In genomic region chr3:88738641-88739040, GRCm38 (mm10) we compare ENCODE assay signal across 9 mouse cellular contexts. TPM values are rescaled to one million over a fixed set of nuclear protein-coding genes. Genes with fewer than 3 reads are reported as not detected.
DNase-seq lines count a peak whose midpoint lies in the region; ATAC-seq and TF ChIP-seq lines count a peak whose summit lies in the region.
"Had no signal": no experiment of that assay in that cellular context is flagged by ENCODE, and none has a peak within 500 bp of the region (broad histone marks: within the 10 kb centered on the region; RNA-seq: fewer than 3 reads in every experiment).

No protein-coding gene starts in this region.

- H3K4me2 ChIP-seq in intestine, postnatal 0 days (replicated peaks; ENCODE audit: low read depth) = no peak overlapping the region
- no peak overlapping the region for H3K4me2 ChIP-seq in intestine, embryonic 15.5 days (replicated peaks)
- H3K4me2 ChIP-seq in kidney, postnatal 0 days (ENCODE audit: low read length) = no peak overlapping the region
- no peak overlapping the region for H3K4me2 ChIP-seq in midbrain, postnatal 0 days (ENCODE audit: low read depth, low read length, poor library complexity, severe bottlenecking)
- H3K4me2 ChIP-seq: lung, embryonic 15.5 days had no signal

- H3K27ac ChIP-seq in intestine, postnatal 0 days (ENCODE audit: low read depth, low read length) = no peak overlapping the region
- no peak overlapping the region for H3K27ac ChIP-seq in intestine, embryonic 15.5 days
- no peak overlapping the region for H3K27ac ChIP-seq in embryonic facial prominence, embryonic 10.5 days (replicated peaks)
- H3K27ac ChIP-seq in kidney, postnatal 0 days = no peak overlapping the region
- no peak overlapping the region for H3K27ac ChIP-seq in midbrain, postnatal 0 days (ENCODE audit: low read depth, low read length)
- H3K27ac ChIP-seq: lung, embryonic 15.5 days had no signal

- TF ChIP-seq CTCF in intestine, postnatal 0 days (IDR thresholded peaks at IDR 0.05; ENCODE audit: low read depth) = peak; percentile 83
- peak; percentile 23 for TF ChIP-seq CTCF in C2C12 (IDR thresholded peaks at IDR 0.05; ENCODE audit: control insufficient read depth, insufficient read depth, insufficient read length)
- TF ChIP-seq CTCF in kidney, postnatal 0 days (IDR thresholded peaks at IDR 0.05; ENCODE audit: low read depth) = peak; percentile 80
- peak; percentile 76 for TF ChIP-seq CTCF in midbrain, postnatal 0 days (IDR thresholded peaks at IDR 0.05)

- no peaks in the 10 kb centered on the region for H3K79me2 ChIP-seq in C2C12 (ENCODE audit: control insufficient read depth, insufficient read depth)

- H3K27me3 ChIP-seq in intestine, postnatal 0 days (replicated peaks; ENCODE audit: control insufficient read depth, insufficient read depth, low read length) = no peaks in the 10 kb centered on the region
- H3K27me3 ChIP-seq in intestine, embryonic 15.5 days (replicated peaks) = no peaks in the 10 kb centered on the region
- no peaks in the 10 kb centered on the region for H3K27me3 ChIP-seq in C2C12 (ENCODE audit: control insufficient read depth, insufficient read depth, insufficient read length)
- no peaks in the 10 kb centered on the region for H3K27me3 ChIP-seq in embryonic facial prominence, embryonic 10.5 days (replicated peaks; ENCODE audit: low read depth, poor library complexity, severe bottlenecking)
- H3K27me3 ChIP-seq in kidney, postnatal 0 days (ENCODE audit: insufficient read depth, low read length) = no peaks in the 10 kb centered on the region
- H3K27me3 ChIP-seq in midbrain, postnatal 0 days (ENCODE audit: insufficient read depth, low read length) = no peaks in the 10 kb centered on the region
- H3K27me3 ChIP-seq: lung, embryonic 15.5 days had no signal

- ATAC-seq in intestine, postnatal 0 days = no peak
- ATAC-seq in intestine, embryonic 15.5 days = no peak
- no peak for ATAC-seq in kidney, postnatal 0 days (replicated peaks; ENCODE audit: low FRiP score, low read depth)
- no peak for ATAC-seq in midbrain, postnatal 0 days (ENCODE audit: low FRiP score)

- H3K4me1 ChIP-seq in intestine, postnatal 0 days (replicated peaks; ENCODE audit: control insufficient read depth, insufficient read depth, low read length) = no peaks in the 10 kb centered on the region
- H3K4me1 ChIP-seq in intestine, embryonic 15.5 days (replicated peaks) = no peaks in the 10 kb centered on the region
- H3K4me1 ChIP-seq in embryonic facial prominence, embryonic 10.5 days = no peaks in the 10 kb centered on the region
- no peaks in the 10 kb centered on the region for H3K4me1 ChIP-seq in kidney, postnatal 0 days (replicated peaks; ENCODE audit: insufficient read depth, low read length)
- H3K4me1 ChIP-seq in midbrain, postnatal 0 days (ENCODE audit: insufficient read depth, low read length) = no peaks in the 10 kb centered on the region
- H3K4me1 ChIP-seq: lung, embryonic 15.5 days had no signal

- H3K36me3 ChIP-seq in intestine, postnatal 0 days (ENCODE audit: control insufficient read depth, insufficient read depth) = no peaks in the 10 kb centered on the region
- H3K36me3 ChIP-seq in intestine, embryonic 15.5 days = no peaks in the 10 kb centered on the region
- H3K36me3 ChIP-seq in C2C12 (ENCODE audit: control insufficient read depth, insufficient read depth) = no peaks in the 10 kb centered on the region
- peaks cover 25% of the 10 kb centered on the region for H3K36me3 ChIP-seq in embryonic facial prominence, embryonic 10.5 days (replicated peaks)
- H3K36me3 ChIP-seq in kidney, postnatal 0 days (ENCODE audit: insufficient read depth, low read length) = no peaks in the 10 kb centered on the region
- no peaks in the 10 kb centered on the region for H3K36me3 ChIP-seq in midbrain, postnatal 0 days (ENCODE audit: insufficient read depth, low read length)
- H3K36me3 ChIP-seq: lung, embryonic 15.5 days had no signal

- H3K9ac ChIP-seq in intestine, postnatal 0 days (ENCODE audit: low read depth, low read length) = no peak overlapping the region
- no peak overlapping the region for H3K9ac ChIP-seq in intestine, embryonic 15.5 days
- no peak overlapping the region for H3K9ac ChIP-seq in kidney, postnatal 0 days (ENCODE audit: low read depth, low read length)
- no peak overlapping the region for H3K9ac ChIP-seq in midbrain, postnatal 0 days (replicated peaks; ENCODE audit: low read length, poor library complexity, severe bottlenecking)
- H3K9ac ChIP-seq: lung, embryonic 15.5 days had no signal

- H3K79me3 ChIP-seq in C2C12 (ENCODE audit: low read depth) = no peaks in the 10 kb centered on the region

- 59% methylated on average over 3 of the region's 3 CpGs for WGBS in intestine, postnatal 0 days
- 59% methylated on average over 3 of the region's 3 CpGs for WGBS in intestine, embryonic 15.5 days
- 58% methylated on average over 3 of the region's 3 CpGs for WGBS in embryonic facial prominence, embryonic 10.5 days
- WGBS in kidney, postnatal 0 days = 48% methylated on average over 3 of the region's 3 CpGs
- 47% methylated on average over 3 of the region's 3 CpGs for WGBS in midbrain, postnatal 0 days

- no peaks in the 10 kb centered on the region for H3K9me3 ChIP-seq in intestine, postnatal 0 days (ENCODE audit: control insufficient read depth)
- no peaks in the 10 kb centered on the region for H3K9me3 ChIP-seq in intestine, embryonic 15.5 days
- no peaks in the 10 kb centered on the region; the same call in 1 of the 2 replicates for H3K9me3 ChIP-seq in embryonic facial prominence, embryonic 10.5 days
- H3K9me3 ChIP-seq in kidney, postnatal 0 days (replicated peaks; ENCODE audit: low read length) = no peaks in the 10 kb centered on the region
- H3K9me3 ChIP-seq in midbrain, postnatal 0 days (ENCODE audit: low read length) = no peaks in the 10 kb centered on the region
- H3K9me3 ChIP-seq: lung, embryonic 15.5 days had no signal

- no peak overlapping the region for H3ac ChIP-seq in C2C12 (ENCODE audit: control insufficient read depth, insufficient read length, low read depth)

- DNase-seq in adrenal gland, adult (ENCODE audit: inconsistent age in 2 of 2, low spot score in 1 of 2) = peak; percentile 76 to 88
- peak; percentile 61 for DNase-seq in embryonic facial prominence, embryonic 10.5 days (ENCODE audit: low spot score)
- peak; percentile 57 for DNase-seq in kidney, postnatal 0 days (ENCODE audit: low spot score)
- peak; percentile 33 for DNase-seq in midbrain, postnatal 0 days (ENCODE audit: low spot score)
- peak; percentile 73 for DNase-seq in thymus, postnatal 14 days

- H3K4me3 ChIP-seq in intestine, postnatal 0 days (ENCODE audit: low read depth, low read length) = no peak overlapping the region
- H3K4me3 ChIP-seq in intestine, embryonic 15.5 days (replicated peaks) = no peak overlapping the region
- no peak overlapping the region for H3K4me3 ChIP-seq in C2C12 (ENCODE audit: insufficient read depth, poor library complexity, severe bottlenecking)
- H3K4me3 ChIP-seq in embryonic facial prominence, embryonic 10.5 days = no peak overlapping the region
- H3K4me3 ChIP-seq in kidney, postnatal 0 days (replicated peaks; ENCODE audit: low read depth, low read length) = no peak overlapping the region
- H3K4me3 ChIP-seq in midbrain, postnatal 0 days (ENCODE audit: low read depth, low read length) = no peak overlapping the region
- H3K4me3 ChIP-seq: lung, embryonic 15.5 days had no signal

TF ChIP-seq in C2C12, 6 proteins besides CTCF, POLR2A, EP300 and RAD21:
- TF ChIP-seq MYOG (IDR thresholded peaks at IDR 0.05; ENCODE audit: control insufficient read depth, extremely low read depth, insufficient read length) = no peak
- no peak for TF ChIP-seq MYOD1 (IDR thresholded peaks at IDR 0.05; ENCODE audit: control insufficient read depth, insufficient read length, low read depth)
- TF ChIP-seq MAX (IDR thresholded peaks at IDR 0.05) = no peak
- TF ChIP-seq USF1 (IDR thresholded peaks at IDR 0.05; ENCODE audit: low read depth) = no peak
- no peak for TF ChIP-seq CEBPB (IDR thresholded peaks at IDR 0.05; ENCODE audit: low read depth)
- no peak for TF ChIP-seq FOSL1 (IDR thresholded peaks at IDR 0.05; ENCODE audit: insufficient read depth, low read length, poor library complexity, severe bottlenecking)

RNA-seq across cellular contexts. Expression of gene Rit1, which starts 22.0 kb away (rescaled TPM):
- polyA plus RNA-seq in intestine, postnatal 0 days (2015; fragmentation: Nextera tagmentation; extraction: Ambion mirVana) = 48.8 and 50.2 TPM in 2 replicates
- polyA plus RNA-seq in intestine, embryonic 15.5 days (2015; fragmentation: Nextera tagmentation; extraction: Ambion mirVana) = 44.9 and 52.7 TPM in 2 replicates
- polyA plus RNA-seq in C2C12 (2012; fragmentation: generic; extraction: Trizol) = 42.5 TPM
- polyA plus RNA-seq in embryonic facial prominence, embryonic 10.5 days (2016; fragmentation: Nextera tagmentation; extraction: Ambion mirVana) = 32.9 and 33.4 TPM in 2 replicates
- polyA plus RNA-seq in kidney, postnatal 0 days (2015; fragmentation: Nextera tagmentation; extraction: Ambion mirVana) = 58.6 and 62.5 TPM in 2 replicates
- total RNA-seq in midbrain, postnatal 0 days (2014; rRNA removed) = 78.1 and 88.3 TPM in 2 replicates
- polyA plus RNA-seq in midbrain, postnatal 0 days (2015; fragmentation: Nextera tagmentation; extraction: Ambion mirVana) = 73.5 and 81.3 TPM in 2 replicates

RNA-seq across cellular contexts. Expression of gene Syt11, which starts 36.3 kb away (rescaled TPM):
- polyA plus RNA-seq in intestine, postnatal 0 days (2015; fragmentation: Nextera tagmentation; extraction: Ambion mirVana) = 8.6 and 10.1 TPM in 2 replicates
- 20.3 and 22.2 TPM in 2 replicates for polyA plus RNA-seq in intestine, embryonic 15.5 days (2015; fragmentation: Nextera tagmentation; extraction: Ambion mirVana)
- 6.1 TPM for polyA plus RNA-seq in C2C12 (2012; fragmentation: generic; extraction: Trizol)
- polyA plus RNA-seq in embryonic facial prominence, embryonic 10.5 days (2016; fragmentation: Nextera tagmentation; extraction: Ambion mirVana) = 52.4 and 59.1 TPM in 2 replicates
- polyA plus RNA-seq in kidney, postnatal 0 days (2015; fragmentation: Nextera tagmentation; extraction: Ambion mirVana) = 8.8 and 9.1 TPM in 2 replicates
- total RNA-seq in midbrain, postnatal 0 days (2014; rRNA removed) = 142 and 150 TPM in 2 replicates
- 243 and 246 TPM in 2 replicates for polyA plus RNA-seq in midbrain, postnatal 0 days (2015; fragmentation: Nextera tagmentation; extraction: Ambion mirVana)

RNA-seq across cellular contexts. Expression of gene Khdc4, which starts 53.0 kb away (rescaled TPM):
- 35.7 and 38.6 TPM in 2 replicates for polyA plus RNA-seq in intestine, postnatal 0 days (2015; fragmentation: Nextera tagmentation; extraction: Ambion mirVana)
- 72.4 and 75.8 TPM in 2 replicates for polyA plus RNA-seq in intestine, embryonic 15.5 days (2015; fragmentation: Nextera tagmentation; extraction: Ambion mirVana)
- 14.4 TPM for polyA plus RNA-seq in C2C12 (2012; fragmentation: generic; extraction: Trizol)
- polyA plus RNA-seq in embryonic facial prominence, embryonic 10.5 days (2016; fragmentation: Nextera tagmentation; extraction: Ambion mirVana) = 98.6 and 105 TPM in 2 replicates
- 71.4 and 72.1 TPM in 2 replicates for polyA plus RNA-seq in kidney, postnatal 0 days (2015; fragmentation: Nextera tagmentation; extraction: Ambion mirVana)
- 71.8 and 96.5 TPM in 2 replicates for total RNA-seq in midbrain, postnatal 0 days (2014; rRNA removed)
- polyA plus RNA-seq in midbrain, postnatal 0 days (2015; fragmentation: Nextera tagmentation; extraction: Ambion mirVana) = 66.8 and 70.5 TPM in 2 replicates

Comparison
In these comparisons a context has a peak if more than half of its experiments do, and no peak if none do; other contexts are left out.
1. CTCF ChIP-seq: peak in every context shown above with its lines; median percentile 83 in intestine, postnatal 0 days; 80 in kidney, postnatal 0 days; 76 in midbrain, postnatal 0 days; 23 in C2C12.